Mouse (Mus musculus): ENCODE results near the gene Olfr1262.

The Olfr1262 gene

DNA sequence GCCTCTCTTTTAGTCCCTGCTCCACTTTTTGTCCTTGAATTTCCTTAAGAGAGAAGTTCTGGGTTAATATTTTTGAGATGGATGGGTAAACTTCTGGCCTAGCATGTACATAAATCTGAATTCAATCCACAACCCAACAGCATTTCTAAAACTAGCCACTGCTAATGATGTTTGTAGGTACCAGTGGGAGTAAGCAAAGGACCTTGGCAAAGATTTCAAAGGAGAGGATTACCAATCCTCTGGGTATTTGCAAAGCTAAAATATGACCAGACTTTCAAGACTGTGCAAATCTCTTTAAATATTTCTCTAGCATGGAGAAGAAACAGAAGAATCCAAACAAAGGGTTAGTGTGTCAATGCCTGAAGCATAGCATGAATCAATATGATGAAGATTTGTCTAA is at the start of gene Olfr1262:
Gene Olfr1262 (plus strand): TSS at position 301 of the 400 bp plus-strand sequence.
- no peak for DNase-seq (ENCODE audit: low spot score in 2 of 2)

DNA sequence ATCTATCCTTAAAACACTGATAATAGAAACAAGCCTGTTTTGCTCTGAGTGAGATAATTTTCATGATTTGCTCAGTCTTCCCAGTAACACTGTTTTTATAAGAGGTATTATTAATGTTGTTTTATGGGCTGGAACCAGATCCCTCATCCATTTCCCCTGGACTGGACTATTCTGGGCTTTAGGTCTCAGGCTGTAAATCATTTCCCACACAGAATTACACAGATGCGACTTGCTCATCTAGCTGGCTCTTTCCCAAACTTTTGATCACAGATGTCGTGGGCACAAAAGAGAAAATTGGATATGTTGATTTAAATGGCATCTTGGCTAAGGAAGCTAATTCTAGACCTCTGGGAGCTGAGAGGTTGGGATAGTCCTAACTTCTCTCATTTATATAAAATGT is 25.8 kb upstream of the Olfr1262 start, which contains the start of gene Olfr1260:
Gene Olfr1260 (plus strand): TSS at position 157 of the 400 bp plus-strand sequence.
- no peak for DNase-seq (ENCODE audit: low spot score in 2 of 2)

DNA sequence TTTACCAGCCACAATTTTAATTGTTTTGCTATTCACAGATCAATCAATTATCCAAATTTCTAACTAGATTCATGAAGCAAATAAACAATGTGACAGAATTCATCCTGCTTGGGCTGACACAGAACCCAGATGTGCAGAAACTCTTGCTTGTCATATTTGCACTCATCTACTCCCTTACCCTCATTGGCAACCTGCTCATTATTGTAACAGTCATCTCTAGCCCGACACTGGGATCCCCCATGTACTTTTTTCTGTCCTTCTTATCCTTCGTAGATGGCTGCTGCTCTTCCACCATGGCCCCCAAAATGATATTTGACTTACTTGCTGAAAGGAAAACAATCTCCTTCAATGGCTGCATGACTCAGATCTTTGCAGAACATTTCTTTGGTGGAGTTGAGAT is 22.2 kb upstream of the Olfr1262 start:
- DNase-seq (ENCODE audit: low spot score in 2 of 2): no peak

DNA sequence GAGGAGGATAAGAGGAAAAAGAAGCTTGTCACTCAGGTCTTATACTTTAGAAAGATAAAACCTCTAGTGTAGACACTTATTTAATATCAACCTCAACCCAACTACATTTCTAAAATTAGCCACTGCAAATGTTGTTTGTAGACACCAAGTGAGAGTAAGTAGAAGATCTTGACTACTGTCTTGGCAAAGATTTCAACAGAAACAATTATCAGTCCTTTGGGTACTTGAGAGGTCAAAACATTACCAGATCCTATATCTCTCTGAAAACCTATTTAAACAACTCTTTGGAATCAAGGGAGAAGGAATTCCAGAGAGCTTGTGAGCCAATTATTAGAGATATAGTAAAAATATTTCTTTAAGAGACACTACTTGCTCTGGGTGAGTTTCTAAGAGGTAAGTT is 9.0 kb upstream of the Olfr1262 start, which contains the start of gene Olfr1261:
Gene Olfr1261 (plus strand): TSS at position 301 of the 400 bp plus-strand sequence.
- DNase-seq (ENCODE audit: low spot score in 2 of 2): no peak

DNA sequence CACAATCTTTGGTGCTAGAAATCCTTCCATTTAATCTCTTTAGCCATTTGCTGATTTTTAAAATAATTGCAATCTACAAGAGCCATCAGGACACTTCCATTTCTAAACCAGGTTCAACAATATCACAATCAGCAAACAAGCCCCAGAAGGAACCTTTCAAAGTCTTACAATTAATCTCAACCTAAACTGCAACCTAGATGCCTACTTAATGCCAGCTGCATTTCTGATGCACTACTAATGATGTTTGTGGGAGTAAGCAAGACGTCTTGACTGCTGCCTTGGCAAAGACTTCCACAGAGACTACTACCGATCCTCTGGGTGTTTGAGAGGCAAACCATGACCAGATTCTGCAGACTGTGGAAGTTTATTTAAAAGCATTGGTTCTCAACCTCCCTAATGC is 11.9 kb downstream of the Olfr1262 start, which contains the start of gene Olfr1263:
Gene Olfr1263 (plus strand): TSS at position 301 of the 400 bp plus-strand sequence.
- DNase-seq (ENCODE audit: low spot score in 2 of 2): no peak

DNA sequence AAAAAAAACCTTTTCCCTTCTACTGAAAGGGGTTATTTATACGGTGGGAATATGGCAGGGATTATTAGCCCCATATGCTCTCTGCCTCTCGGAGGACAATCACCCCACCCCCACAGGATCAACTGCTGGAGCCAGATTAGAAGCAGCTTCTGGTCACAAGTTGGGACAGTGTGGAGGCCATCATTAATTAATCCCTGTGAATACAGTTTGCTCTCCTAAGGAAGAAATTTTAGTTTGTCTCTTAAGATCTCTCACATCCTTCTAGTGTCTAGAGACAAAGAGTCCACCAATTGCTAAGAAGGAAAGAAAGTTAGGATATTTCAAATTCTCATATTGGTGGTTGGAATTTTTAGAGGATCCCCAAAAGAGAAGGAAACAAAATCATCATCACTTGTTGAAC is 25.5 kb downstream of the Olfr1262 start, which contains the start of gene Olfr1264:
Gene Olfr1264 (minus strand): TSS at position 101 of the 400 bp plus-strand sequence.
- no peak for DNase-seq (ENCODE audit: low spot score in 2 of 2)

DNA sequence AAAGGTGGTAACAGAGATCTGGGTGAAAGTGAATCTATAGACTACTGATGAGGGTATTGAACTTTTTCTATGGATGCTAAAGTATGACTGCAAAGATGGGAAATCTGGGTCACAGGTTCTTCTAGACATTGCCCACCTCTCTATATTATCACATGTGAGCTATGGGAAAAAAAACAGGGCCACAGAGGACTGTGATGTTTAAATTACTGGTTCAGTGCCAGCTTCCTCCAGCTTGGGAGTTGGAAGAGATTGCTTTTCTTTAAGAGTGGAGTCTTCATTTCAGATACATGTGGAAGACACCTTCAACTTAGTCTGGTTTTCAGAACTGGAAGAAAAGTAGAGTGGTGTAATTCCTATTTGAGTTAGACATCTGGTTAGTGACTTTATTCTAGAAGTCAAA is 35.1 kb downstream of the Olfr1262 start, which contains the start of gene Olfr1265:
Gene Olfr1265 (plus strand): TSS at position 301 of the 400 bp plus-strand sequence.
- no peak for DNase-seq (ENCODE audit: low spot score in 2 of 2)
